Mouse (Mus musculus): ENCODE measurements around the gene Grtp1.

Grtp1 gene

DNA sequence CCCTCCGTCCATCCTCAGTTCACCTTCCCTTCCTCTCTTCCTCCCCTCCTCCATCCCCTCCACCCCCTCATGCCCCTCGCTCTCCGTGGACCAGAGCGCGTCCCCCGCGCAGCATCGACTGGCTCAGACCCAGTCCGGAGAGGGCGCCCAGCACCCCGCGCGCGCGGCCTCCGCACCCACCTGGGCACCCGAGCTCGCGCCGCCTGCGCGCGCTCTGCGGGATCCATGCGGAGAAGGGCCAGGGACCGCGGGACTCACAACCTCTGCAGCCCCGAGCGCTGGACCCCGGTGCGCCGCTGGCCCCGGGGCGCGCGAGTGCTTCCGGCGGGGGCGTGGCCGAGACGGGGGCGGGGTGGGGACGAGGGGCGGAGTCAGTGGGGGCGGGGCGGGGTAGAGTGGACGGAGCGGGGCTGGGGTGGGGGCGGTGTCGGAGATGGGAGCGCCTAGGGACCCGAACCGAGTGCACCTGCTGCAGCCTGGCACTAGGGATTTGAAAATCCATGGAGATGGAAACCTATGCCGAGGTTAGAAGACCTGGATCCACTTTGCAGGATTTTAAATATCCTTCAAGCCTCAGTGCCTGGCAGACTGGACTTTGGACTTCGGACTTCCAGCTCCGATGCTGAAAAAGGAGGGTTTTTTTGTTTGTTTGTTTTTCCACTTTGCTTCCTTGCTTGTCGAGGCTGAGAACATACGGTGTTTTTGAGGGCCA lies at the start of gene Grtp1:
Gene Grtp1 (minus strand): TSS at position 320 of the 712 bp plus-strand sequence.
- peak; percentile 56 for DNase-seq (ENCODE audit: low spot score)

DNA sequence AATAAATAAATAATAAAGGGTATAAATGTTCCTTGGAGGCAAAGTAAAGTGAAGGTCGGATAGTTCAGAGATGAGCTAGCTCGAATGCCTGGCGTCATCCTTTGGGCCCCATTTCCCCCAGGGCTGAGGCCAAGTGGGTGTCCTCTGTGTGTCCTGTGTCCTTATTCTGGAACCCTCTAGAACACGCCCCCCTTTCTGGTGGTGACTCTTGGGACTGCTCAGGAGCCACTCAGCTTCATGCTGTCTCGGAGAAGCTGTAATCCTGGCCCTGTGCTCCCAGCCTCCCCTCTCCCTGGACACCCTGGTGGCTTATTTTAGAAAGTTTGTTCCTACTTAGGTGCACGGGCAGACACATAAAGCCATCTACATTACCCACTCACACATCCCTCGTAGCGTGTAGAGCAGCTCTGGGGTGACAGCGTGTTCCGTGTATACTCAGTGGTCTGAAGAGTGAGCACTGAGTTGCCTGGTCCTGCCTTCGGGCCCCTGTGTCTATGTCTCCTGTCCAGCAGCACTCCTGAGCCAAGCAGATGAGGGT lies 44.0 kb upstream of the Grtp1 start:
- no peak for DNase-seq (ENCODE audit: low spot score)

- DNase-seq (ENCODE audit: low spot score), result no peak
These were observed 42.8 kb upstream of the Grtp1 start for GRCm38 (mm10) chr8:13242985-13243870.

DNA sequence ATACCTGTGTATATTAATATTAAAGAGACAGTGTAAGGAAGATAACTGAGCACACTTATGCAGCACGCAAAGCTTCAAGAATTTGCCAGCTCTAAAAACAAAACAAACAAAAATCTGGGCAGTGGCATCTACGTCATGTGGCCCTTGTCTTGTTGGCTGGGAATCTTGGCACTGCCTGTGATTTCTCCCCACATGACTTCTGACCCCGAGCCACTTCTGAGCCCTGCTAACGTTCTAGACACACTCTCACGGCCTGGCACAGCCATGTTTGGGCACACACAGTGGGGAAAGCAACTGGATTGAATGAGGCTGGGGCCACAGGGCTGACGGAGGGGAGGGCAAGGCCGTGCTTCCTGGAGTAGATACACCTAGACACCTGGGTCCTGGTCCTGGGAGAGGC lies 40.3 kb upstream of the Grtp1 start:
- no peak for DNase-seq (ENCODE audit: low spot score)

DNA sequence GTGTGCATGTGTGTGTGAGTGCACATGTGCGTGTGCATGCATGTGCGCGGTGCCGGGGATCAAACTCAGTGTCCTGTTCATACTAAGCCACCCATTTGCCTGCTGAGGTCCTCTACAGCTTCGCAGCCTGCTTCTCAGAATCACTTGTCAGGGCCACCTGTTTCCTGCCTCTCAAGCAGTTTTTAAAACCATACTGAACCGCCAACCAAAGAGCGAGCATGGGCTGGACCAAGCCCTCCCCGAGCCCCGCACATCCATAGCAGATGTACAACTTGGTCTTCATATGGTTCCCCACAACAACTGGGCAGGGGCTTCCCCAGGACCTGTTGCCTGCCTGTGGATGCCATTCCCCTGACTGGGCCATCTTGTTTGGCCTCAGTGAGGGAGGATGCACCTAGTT lies 39.6 kb upstream of the Grtp1 start:
- DNase-seq (ENCODE audit: low spot score), result no peak

DNA sequence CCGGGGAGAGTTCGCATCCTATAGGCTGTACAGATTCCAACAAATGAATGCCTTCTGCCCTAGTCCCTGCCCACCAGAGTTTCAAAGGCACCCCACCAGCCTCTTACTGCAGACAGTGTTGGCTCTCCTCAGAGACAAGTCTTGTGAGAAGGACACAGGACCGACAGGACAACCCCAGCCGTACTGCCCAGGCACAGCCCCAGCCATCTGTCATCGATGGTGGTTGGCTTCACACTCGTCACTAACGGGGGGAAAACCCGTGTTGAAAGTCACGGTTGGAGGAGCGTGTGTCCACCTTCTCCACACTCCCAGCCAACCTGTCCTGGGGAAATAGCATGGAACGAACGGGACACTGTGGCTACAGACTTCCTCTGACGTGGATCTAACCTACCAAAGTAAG lies 34.4 kb upstream of the Grtp1 start:
- no peak for DNase-seq (ENCODE audit: low spot score)

DNA sequence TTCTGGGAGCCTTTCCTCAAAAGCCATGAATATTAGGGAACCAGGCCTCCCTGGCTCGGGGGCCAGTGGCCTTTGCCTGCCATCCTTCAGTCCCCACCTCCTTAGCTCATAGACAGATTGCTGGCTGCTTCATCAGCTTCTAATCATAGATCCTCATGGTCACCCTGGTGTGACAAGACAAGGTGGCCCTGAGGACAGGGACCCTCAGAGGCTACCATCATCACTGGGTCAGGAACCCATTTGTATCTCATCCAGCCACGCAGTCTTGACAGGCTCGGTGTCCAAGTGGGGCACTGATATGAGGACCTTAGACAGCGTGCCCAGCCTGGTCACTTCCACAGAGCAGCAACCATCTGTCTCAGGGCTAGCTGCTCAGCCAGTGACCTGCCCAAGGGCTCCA lies 30.1 kb upstream of the Grtp1 start:
- no peak for DNase-seq (ENCODE audit: low spot score)

GRCm38 (mm10) chr8:13229802-13230201 lies 29.4 kb upstream of the Grtp1 start:
- no peak for DNase-seq (ENCODE audit: low spot score)

DNA sequence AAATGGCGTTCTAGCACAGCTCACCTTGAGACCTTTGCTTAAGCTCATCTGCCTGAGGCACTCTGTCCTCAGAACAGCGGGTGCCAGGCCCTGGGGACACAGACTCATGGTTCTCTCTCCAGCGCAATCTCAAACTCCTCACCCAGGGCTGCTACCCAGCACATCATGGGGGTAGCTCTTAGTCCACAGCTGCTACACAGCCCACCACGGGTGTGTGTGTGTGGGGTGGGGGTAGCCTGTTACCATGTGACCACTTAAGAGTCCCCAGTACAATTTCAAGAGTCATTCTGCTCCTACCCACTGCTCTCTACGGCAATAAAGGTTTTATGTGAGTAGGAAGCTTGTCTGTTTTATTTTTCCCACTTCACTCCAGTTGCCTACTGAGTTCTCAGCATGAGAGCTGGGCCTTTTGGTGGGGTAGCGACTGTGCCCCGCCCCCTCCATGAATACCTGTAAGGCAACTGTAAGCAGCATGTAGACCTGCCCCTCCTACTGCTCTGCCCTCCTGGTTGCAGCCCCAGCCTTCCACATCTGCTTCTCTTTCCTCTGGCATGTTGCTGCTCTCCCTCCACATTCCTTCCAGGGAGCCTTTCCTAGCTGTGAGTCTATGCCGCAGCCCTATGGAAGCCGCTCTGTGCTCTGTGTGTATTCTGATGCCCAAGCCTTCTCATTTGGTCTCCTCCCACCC lies 28.6 kb upstream of the Grtp1 start:
- DNase-seq (ENCODE audit: low spot score), result no peak

- DNase-seq (ENCODE audit: low spot score), result no peak
These were observed 26.8 kb upstream of the Grtp1 start for GRCm38 (mm10) chr8:13227184-13227583.

DNA sequence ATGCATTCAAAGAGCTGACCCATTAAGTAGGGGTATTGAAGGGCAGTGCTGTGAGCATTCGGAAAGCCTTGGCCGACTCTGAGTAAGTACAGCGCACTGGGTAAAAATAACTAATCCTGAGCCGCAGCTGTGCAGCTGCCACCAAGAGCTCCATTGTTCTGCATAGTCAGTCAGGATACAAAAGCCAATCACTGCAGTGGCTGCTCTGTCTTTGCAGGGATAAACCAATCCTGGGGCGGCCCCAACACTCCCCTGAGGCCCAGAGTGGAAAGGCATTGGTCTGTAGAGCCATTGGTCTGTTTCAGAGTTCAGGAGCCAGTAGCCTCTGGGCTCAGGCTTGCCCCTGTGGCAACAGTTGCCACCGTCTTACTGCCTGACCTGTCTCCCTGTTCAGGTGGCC lies 25.9 kb upstream of the Grtp1 start:
- DNase-seq (ENCODE audit: low spot score), result no peak

DNA sequence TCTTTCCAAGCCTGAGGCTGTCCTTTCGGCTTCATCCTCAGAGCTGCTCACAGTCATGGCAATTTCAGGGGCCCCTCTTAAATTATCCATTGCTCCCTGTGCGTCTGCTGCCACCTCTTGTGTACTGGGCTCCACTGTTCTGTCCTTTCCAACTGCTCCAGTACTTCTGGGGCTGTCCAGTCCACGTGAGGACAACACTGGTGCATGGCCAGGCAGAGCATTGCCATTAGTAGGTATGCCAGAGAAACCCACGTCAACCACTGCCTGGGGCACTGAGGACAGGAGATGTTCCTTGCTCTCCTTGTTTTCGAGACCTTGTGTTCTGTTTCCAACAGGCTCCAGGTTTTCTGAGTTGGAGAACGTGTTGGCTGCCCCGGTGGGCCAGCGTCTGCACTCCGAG lies 24.0 kb upstream of the Grtp1 start:
- no peak for DNase-seq (ENCODE audit: low spot score)

DNA sequence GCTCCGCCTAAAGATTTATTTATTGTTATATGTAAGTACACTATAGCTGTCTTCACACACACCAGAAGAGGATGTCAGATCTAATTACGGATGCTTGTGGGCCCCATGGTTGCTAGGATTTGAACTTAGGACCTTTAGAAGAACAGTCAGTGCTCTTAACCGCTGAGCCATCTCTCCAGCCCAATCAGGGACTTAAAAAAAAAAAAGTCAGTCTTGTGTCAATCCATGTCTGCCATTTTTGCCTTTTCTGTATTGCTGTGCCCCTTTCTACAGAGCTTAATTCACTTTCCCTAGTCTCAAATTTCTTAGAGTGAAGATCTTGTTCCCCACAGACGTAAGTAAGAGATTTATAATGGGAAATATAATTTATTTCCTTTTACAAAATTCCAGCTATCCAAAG lies 18.0 kb upstream of the Grtp1 start:
- DNase-seq (ENCODE audit: low spot score), result no peak

GRCm38 (mm10) chr8:13217986-13218385 lies 17.6 kb upstream of the Grtp1 start:
- DNase-seq (ENCODE audit: low spot score), result no peak

- no peak for DNase-seq (ENCODE audit: low spot score)
These were observed 16.7 kb upstream of the Grtp1 start for GRCm38 (mm10) chr8:13217093-13217492.

GRCm38 (mm10) chr8:13216386-13216785 lies 16.0 kb upstream of the Grtp1 start:
- no peak for DNase-seq (ENCODE audit: low spot score)

GRCm38 (mm10) chr8:13213479-13214268 lies 13.3 kb upstream of the Grtp1 start:
- DNase-seq (ENCODE audit: low spot score), result peak; percentile 78

GRCm38 (mm10) chr8:13209770-13210169 lies 9.3 kb upstream of the Grtp1 start:
- no peak for DNase-seq (ENCODE audit: low spot score)

DNA sequence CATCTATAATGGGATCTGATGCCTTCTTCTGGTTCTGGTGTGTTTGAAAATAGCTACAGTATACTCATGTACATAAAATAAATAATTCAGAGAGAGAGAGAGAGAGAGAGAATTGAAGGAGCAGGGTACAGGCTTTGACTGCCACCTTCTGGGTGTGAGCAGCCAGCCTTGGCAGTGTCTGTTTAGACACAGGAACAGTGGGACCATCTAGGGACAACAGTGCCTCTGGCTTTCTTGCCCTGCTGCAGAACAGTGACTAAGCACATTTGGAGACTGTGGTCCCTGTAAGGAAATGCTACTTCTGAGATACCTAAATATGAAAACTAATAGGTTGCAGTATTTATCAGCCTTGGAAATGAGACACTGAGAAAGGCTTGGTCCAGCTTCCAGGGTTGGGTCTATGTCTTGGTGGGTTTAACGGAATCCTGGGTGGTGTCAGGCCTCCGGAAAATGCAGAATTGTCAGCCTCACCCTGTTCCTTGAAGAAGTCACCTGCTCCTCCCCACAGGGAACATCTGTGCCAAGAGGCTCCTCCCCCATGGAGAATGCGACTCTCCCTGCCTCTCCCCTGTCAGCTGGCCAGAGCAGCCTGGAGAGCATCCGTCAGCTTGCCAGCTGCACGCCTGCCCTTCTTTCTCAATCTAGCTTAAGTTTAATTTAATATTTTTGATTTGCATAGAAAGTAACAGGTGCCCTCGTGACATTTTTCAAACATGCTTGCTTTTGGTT lies 8.4 kb upstream of the Grtp1 start:
- DNase-seq (ENCODE audit: low spot score), result peak; percentile 59

- no peak for DNase-seq (ENCODE audit: low spot score)
These were observed 5.9 kb upstream of the Grtp1 start for GRCm38 (mm10) chr8:13206290-13206689.

DNA sequence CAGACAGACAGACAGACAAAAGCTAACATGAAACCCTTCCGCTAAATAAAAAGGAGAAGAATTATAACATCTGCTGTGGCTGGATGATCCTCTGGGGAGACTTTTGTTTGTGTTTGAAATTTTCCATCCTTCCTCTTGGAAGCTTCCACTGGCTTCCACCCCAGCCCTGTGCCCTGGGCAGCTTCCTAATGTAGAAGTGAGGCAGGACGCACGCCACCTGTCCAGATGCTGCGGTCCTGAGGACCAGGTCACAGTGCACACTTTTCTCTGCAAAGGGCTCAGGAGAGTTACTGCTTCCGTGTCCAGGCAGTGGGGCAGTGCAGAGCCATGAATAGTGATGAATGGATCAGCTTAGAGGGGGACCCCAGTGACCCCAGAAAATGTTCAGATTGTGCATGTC lies 4.9 kb upstream of the Grtp1 start:
- no peak for DNase-seq (ENCODE audit: low spot score)
